Mouse (Mus musculus): Measurements from ENCODE around the gene Col27a1. TPM values are rescaled to one million over a fixed set of nuclear protein-coding genes. Genes with fewer than 3 reads are reported as not detected.

The Col27a1 gene
- total RNA-seq, 2 experiments from 2014 or later: 1.1 to 1.6 TPM

DNA sequence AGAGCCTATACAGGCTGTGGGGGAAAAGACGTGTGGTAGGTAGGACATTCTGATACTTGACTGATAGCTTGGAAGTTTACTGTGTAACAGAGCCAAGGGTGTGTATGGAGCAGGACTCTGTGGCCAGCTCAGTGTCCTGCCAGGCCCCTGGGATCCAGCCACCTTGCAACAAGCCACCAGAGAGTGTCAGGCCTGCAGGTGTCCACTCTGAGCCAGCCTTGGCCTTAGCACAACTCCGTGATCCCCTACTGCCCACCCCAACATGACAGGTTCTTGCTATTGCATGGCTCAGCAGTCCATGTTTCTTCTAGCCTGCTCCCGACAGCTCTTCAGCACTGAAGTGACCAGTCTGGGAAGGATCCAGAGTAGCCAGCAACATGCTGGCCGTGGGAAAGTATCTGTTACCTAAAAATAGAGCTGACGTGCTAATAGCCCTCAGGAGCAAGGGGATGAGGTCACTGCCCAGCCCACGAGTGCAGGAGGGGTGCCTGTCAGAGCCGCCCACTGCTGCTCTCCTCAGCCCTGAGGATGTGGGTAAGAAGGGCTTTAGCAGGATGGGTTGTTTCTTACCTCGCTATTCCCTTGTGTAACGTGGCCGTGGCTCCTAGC lies 96.5 kb downstream of the Col27a1 start:
- DNase-seq: peak; percentile 63 to 80

- no peak for DNase-seq
These were observed 97.6 kb downstream of the Col27a1 start for GRCm38 (mm10) chr4:63311426-63311825.

- DNase-seq: no peak
These were observed 100.3 kb downstream of the Col27a1 start for GRCm38 (mm10) chr4:63314063-63314462.

DNA sequence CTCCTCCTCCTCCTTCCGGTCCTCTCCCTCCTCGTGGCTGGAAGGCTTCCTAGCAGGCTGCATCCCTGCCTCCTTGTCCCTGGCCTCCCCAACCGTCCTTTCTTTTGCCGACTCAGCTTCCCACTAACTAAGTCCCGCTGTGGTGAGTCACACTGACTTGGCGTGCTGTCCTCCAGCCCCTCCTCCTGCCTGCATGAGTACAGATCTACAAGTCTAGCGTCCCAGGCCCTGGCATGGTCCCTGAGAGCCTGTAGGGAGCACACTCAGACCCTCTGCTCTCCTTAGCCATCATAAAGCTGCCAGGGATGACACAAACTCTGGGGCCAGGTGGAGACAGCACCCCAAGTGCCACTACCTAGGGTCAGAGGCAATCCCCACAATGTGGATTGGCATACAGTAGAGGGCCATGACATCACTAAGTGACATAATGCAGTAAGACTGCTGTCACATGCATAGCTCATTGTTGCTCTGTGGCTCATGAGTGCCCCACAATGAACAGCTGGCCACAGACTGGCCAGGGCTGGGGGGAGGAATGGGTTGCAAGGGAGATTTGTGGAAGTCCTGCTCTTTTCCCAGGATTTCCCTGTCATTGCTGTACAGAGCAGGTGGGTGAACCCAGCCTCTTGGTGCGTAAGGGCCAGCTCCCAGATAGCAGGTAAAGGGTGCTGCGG lies 102.4 kb downstream of the Col27a1 start:
- peak; percentile 55 to 72 for DNase-seq

- DNase-seq: peak; percentile 37 to 88
These were observed 105.8 kb downstream of the Col27a1 start for GRCm38 (mm10) chr4:63319566-63319965.

DNA sequence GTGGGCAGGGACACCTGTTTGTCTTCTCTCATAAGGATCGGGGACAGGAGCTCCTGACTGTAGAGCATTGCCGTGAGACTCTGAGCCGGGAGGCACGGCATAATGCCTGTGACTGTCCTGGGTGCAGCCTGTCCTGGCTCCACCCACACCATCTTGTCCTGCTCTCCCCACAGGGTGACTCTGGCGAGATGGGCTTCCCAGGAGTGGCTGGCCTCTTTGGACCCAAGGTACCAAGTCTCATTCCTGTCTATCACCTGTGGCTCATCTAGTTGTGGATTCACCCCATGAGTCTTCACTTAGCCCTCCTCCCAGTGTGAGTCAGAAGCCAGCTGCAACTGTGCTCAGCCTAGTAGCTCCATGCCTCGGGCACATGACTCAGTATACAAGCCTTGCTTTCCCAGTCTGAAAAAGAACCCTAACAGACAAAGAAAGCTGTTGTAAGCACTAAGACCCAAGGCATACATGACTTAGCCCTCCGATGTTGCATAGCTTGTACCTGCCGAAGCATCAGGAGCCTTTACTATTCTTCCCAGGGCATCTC lies 109.5 kb downstream of the Col27a1 start:
- DNase-seq: no peak

DNA sequence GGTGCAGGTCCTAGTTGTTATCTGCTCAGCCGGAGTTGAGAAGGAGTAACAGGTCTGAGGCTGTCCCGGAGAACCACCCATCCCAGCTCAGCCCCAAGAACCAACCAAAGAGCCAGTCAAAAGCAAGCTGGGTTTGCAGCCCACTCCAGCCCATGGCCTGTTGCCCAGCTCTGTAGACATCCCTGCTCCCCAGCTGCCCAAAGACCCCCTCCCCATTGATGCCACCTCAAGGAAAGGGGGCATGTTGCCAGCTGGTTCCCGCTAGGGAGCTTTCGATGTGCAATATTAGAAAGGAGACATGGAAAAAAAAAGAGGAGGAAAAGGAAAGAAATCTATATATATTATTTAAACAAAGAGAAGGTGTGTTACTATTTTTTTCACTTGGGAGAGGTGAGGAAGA lies 119.6 kb downstream of the Col27a1 start:
- DNase-seq: no peak

- no peak for DNase-seq
These were observed 124.7 kb downstream of the Col27a1 start for GRCm38 (mm10) chr4:63338414-63339076.

DNA sequence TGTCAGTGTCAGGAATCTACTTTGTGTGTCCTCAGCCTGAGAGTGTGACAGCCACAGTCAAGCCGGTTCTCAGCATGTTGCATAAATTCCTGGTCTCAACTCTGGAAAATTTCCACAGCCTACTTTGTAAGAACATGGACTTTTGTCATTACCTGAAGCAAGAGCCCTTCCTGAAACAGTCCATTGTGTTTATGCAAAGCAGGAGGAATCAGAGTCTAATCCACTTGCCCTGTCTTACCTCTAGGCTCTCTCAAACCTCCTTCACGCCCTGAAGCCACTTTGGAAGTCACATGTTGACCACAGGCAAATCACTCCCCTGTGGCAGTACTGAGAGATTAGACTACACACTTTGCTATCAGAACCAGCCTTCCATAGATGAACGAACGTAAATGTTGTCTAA lies 128.7 kb downstream of the Col27a1 start:
- DNase-seq: no peak

DNA sequence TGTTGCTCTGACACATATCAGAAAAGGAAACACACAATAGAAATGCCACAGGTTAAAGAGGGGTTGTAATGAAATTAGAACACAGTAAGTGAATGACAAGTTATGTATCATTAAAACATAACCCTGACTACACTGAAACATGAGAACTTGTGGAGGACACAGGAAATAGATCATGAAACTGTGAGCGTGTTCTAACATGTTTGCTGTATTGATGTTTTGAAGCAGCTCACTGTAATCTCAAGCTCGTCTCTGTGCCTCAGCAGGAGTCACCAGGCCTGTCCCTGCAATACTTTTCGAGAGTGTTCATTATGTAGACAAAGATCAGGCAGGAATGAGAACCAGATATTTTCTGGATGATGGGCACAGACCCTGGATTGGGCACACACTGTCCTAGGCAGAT lies 129.8 kb downstream of the Col27a1 start:
- no peak for DNase-seq

DNA sequence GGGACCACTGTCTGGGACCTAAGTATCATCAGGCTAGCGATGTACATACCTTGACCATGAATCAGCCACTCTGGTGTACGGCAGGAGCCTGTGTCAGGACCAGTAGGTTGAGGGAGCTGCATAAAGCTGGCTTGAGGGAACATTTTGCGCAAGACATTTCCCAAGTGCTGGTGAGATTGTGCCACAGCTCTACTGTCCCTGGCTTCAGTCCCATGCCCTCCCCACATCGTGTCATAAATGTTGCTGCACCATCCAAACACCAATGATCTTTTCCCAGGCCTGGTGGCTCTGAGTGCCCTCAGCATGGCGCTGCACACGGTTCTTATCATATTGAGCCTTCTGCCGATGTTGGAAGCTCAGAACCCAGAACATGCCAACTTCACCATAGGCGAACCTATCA lies 130.5 kb downstream of the Col27a1 start, which contains the start of gene Orm1:
Gene Orm1, plus strand, starts transcription at position 266 of the 400 bp plus-strand sequence.
- no peak for DNase-seq

- no peak for DNase-seq
These were observed 131.5 kb downstream of the Col27a1 start for GRCm38 (mm10) chr4:63345261-63345660.

DNA sequence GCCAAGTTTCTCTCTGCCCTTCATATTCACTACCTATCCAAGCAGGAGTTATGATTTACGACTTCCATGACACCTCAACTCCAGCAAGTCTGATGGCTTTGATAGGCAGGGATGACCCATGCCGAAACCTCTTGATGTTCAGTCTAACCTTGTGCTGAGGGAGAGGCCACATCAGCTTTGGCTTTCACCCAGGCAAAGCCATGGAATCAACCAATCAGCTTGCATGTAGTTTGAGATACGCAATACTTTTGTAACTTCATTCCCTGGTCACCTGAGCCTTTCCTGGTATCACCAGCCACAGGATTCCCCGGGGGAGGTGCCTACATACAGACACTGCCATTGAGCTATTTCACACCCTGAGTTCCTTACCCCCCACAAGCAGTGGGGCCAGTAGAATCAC lies 132.9 kb downstream of the Col27a1 start:
- no peak for DNase-seq

DNA sequence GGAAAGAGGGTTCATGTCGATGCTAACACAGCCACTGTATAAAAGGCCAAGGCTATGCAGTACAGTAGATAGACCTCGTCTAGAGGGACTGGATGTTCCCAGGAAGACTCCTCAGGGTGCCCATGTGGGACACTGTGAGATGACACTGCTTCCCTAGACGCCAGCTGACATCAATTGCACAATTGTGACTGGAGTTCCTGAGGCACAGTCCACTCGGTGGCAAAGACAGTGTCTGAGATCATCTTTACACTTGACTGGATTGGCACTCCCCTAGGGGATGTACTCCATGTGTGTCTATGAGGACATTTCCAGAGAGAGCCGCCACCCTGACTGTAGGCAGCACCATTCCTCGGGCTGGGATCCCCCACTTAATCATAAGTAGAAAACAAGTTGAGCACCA lies 134.7 kb downstream of the Col27a1 start:
- no peak for DNase-seq

DNA sequence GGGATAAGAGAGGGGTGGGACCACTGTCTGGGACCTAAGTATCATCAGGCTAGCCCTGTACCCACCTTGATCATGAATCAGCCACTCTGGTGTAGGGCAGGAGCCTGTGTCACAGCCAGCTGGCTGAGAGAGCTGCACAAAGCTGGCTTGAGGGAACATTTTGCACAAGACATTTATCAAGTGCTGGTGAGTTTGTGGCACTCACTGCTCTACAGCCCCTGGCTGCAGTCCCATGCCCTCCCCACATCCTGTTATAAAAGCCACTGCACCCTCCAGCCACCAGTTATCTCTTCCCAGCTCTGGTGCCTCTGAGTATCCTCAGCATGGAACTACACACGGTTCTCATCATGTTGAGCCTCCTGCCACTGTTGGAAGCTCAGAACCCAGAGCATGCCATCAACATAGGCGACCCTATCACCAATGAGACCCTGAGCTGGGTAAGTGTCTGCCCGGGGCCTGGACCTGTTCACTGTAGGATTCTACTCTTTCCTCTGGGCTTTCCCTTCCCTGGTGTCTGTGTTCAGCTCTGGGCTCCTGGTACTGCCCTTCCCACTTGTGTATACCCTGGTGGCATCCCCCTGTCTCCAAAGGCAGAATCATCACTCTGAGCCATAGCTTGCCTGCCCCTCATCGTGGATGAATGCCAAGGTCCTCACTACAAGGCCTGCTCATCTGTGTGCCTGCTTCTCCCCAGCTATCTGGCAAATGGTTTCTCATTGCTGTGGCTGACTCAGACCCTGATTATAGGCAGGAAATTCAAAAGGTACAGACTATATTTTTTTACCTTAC lies 142.3 kb downstream of the Col27a1 start, which contains the start of gene Orm3:
Gene Orm3, plus strand, starts transcription at position 286 of the 789 bp plus-strand sequence.
- peak; percentile 63 to 85 for DNase-seq

- peak; percentile 38 to 54 for DNase-seq
These were observed 143.3 kb downstream of the Col27a1 start for GRCm38 (mm10) chr4:63356981-63357570.

- no peak for DNase-seq
These were observed 146.1 kb downstream of the Col27a1 start for GRCm38 (mm10) chr4:63359861-63360260.

DNA sequence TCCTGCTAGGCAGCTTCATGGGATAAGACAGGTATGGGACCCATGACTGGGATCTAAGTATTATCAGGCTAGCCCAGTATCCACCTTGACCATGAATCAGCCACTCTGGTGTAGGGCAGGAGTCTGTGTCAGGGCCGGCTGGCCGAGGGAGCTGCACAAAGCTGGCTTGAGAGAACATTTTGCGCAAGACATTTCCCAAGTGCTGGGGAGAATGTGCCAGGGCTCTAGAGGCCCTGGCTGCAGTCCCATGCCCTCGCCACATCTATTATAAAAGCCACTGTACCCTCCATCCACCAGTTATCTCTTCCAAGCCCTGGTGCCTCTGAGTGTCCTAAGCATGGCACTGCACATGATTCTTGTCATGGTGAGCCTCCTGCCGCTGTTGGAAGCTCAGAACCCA lies 148.3 kb downstream of the Col27a1 start, which contains the start of gene Orm2:
Gene Orm2, plus strand, starts transcription at position 300 of the 400 bp plus-strand sequence.
- DNase-seq: peak; percentile 62 to 72

DNA sequence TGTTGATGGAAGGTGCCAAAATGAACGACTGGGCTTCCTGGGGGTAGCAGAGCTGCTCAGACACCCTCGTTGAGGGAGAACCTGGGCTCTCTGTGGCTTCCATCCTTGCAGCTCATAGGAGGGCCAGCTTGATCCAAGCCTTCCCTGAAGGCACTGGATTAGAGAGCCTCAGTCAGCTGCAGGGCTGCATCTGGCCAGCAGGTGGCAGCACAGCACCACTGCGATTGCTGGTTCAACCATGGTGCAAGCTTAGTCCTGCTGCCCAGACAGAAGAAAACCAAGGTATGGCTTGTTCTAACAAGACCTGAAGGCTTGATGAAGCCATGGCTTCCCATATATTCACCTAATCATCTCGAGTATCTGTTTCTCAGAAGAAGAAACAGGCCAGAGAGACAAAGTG lies 154.8 kb downstream of the Col27a1 start:
- peak; percentile 83 to 95 for DNase-seq

DNA sequence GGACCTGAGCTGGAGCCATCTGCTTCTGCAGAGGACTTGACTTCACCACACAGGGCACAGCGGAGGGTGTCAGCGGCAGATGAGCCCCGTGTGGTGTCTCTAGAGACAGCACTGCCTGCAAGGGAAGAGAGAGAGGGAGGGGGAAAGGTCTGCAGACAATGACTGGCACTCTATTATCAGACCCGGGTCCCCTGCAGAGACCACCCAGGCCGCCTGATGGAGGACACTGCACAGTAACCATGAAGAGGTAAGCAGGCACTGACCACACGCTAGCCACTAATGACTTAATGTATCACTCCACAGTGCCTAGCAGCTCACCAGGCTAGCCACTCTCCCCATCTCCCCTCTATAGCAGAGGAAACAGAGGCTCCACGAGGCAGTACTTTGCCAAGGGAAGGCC lies 157.1 kb downstream of the Col27a1 start:
- no peak for DNase-seq

DNA sequence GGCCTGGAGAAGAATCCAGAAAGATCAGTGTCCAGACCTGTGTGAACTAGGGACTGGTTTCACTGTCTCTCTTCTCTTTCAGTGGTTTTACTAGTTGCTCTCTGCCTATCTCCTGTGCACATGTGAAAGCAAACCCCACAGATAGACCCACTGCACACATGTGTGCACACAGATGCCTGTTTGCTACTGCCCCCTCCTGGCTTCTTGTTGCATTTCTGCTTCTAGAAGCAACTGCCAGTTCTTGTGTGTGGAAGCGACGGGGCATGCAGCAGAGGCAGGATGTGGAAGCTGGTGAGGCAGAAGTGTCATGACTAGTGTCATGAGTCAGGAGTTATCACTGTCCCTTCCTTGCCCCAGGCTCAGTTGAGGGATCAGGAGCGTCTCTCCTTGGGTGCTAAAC lies 158.1 kb downstream of the Col27a1 start:
- DNase-seq: peak; percentile 29 to 57

DNA sequence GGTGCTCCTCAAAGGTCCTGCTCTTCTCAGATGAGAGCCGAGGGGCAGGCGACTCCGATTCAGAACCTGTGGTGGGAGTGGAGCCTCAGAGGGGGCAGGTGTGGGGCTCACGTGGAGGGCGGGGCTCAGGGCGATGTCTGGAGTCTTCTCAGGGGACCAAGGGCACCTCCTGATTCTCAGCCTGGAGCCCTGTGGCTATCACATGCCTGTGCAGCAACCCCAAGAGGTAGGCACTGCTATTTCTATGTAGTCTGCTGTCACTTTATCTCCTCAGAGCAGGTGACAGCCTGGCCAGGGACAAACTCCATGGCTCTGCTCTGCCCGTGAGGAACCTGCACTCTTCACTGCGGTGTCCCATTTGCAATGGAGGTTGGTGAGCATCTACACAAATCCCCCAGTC lies 159.6 kb downstream of the Col27a1 start:
- no peak for DNase-seq
